Mouse (Mus musculus): Measurements from ENCODE around the gene Rhox13. TPM values are rescaled to one million over a fixed set of nuclear protein-coding genes. Genes with fewer than 3 reads are reported as not detected.

Gene Rhox13
- not detected for polyA plus RNA-seq (2012; fragmentation: generic; extraction: Trizol)

GRCm38 (mm10) chrX:38120982-38121381, at the start of gene Rhox13:
Rhox13 (plus strand) TSS chrX:38121219.
- H3K79me2 ChIP-seq (ENCODE audit: control insufficient read depth, insufficient read depth) = no peaks in the 10 kb centered on the region
- H3K4me3 ChIP-seq = no peak within 1 kb of the TSS
- TF ChIP-seq REST (IDR thresholded peaks at IDR 0.05; ENCODE audit: insufficient read depth, insufficient read length) (no peak), MYOD1 (IDR thresholded peaks at IDR 0.05; ENCODE audit: control insufficient read depth in 1 of 3, insufficient read length in 2 of 3, low read depth in 2 of 3) (no peak), TCF3 (IDR thresholded peaks at IDR 0.05; ENCODE audit: insufficient read length, low read depth) (no peak), USF1 (IDR thresholded peaks at IDR 0.05; ENCODE audit: low read depth) (no peak), TCF12 (IDR thresholded peaks at IDR 0.05; ENCODE audit: insufficient read depth, poor library complexity, severe bottlenecking) (no peak), SRF (IDR thresholded peaks at IDR 0.05; ENCODE audit: control insufficient read depth, insufficient read length, low read depth) (no peak), MAX (IDR thresholded peaks at IDR 0.05; ENCODE audit: low read depth) (no peak), POLR2AphosphoS2 (IDR thresholded peaks at IDR 0.05; ENCODE audit: insufficient read length, low read depth) (no peak), POLR2A (IDR thresholded peaks at IDR 0.05; ENCODE audit: insufficient read length, low read depth) (no peak), MYOG (IDR thresholded peaks at IDR 0.05; ENCODE audit: control insufficient read depth in 1 of 3, insufficient read depth in 1 of 3, insufficient read length in 2 of 3, low read depth in 2 of 3) (no peak), E2F4 (IDR thresholded peaks at IDR 0.05; ENCODE audit: insufficient read depth) (no peak), CEBPB (IDR thresholded peaks at IDR 0.05; ENCODE audit: insufficient read depth, poor library complexity, severe bottlenecking) (no peak)
- no peak within 1 kb of the TSS for H3ac ChIP-seq (ENCODE audit: control insufficient read depth, insufficient read length)
- H3K27me3 ChIP-seq (ENCODE audit: control insufficient read depth, insufficient read depth, insufficient read length) = no peaks in the 10 kb centered on the region
- H3K36me3 ChIP-seq (ENCODE audit: control insufficient read depth, insufficient read depth) = no peaks in the 10 kb centered on the region
- no peak within 1 kb of the TSS for H3K4me2 ChIP-seq (ENCODE audit: low read depth)

- Histone ChIP-seq H3K79me2 (ENCODE audit: control insufficient read depth, insufficient read depth) (no peaks in the 10 kb centered on the region), H3K4me2 (ENCODE audit: low read depth) (no peak overlapping the region), H3K27me3 (ENCODE audit: control insufficient read depth, insufficient read depth, insufficient read length) (no peaks in the 10 kb centered on the region), H3K4me3 (no peak overlapping the region), H3K36me3 (ENCODE audit: control insufficient read depth, insufficient read depth) (no peaks in the 10 kb centered on the region), H3ac (ENCODE audit: control insufficient read depth, insufficient read length) (no peak overlapping the region)
- TF ChIP-seq MAX (IDR thresholded peaks at IDR 0.05; ENCODE audit: low read depth) (no peak), E2F4 (IDR thresholded peaks at IDR 0.05; ENCODE audit: insufficient read depth) (no peak), POLR2AphosphoS2 (IDR thresholded peaks at IDR 0.05; ENCODE audit: insufficient read length, low read depth) (no peak), MYOG (IDR thresholded peaks at IDR 0.05; ENCODE audit: control insufficient read depth in 1 of 3, insufficient read depth in 1 of 3, insufficient read length in 2 of 3, low read depth in 2 of 3) (no peak)
Measured at GRCm38 (mm10) chrX:38084226-38084625, 36.8 kb upstream of the Rhox13 start.

- Histone ChIP-seq H3K4me2 (ENCODE audit: low read depth) (no peak within 1 kb of the TSS), H3K36me3 (ENCODE audit: control insufficient read depth, insufficient read depth) (no peaks in the 10 kb centered on the region)
Measured at GRCm38 (mm10) chrX:38085041-38085440, 36.0 kb upstream of the Rhox13 start, which contains the start of gene Rhox11. Rhox11 (minus strand) TSS chrX:38085141.

GRCm38 (mm10) chrX:38110807-38111206, 10.2 kb upstream of the Rhox13 start, which contains the start of gene Rhox12:
Rhox12 (minus strand) TSS chrX:38110907.
- no peak within 1 kb of the TSS for H3K4me3 ChIP-seq
- no peaks in the 10 kb centered on the region for H3K36me3 ChIP-seq (ENCODE audit: control insufficient read depth, insufficient read depth)
- no peaks in the 10 kb centered on the region for H3K27me3 ChIP-seq (ENCODE audit: control insufficient read depth, insufficient read depth, insufficient read length)
- H3K79me2 ChIP-seq (ENCODE audit: control insufficient read depth, insufficient read depth) = no peaks in the 10 kb centered on the region
- H3K4me2 ChIP-seq (ENCODE audit: low read depth) = no peak within 1 kb of the TSS
- TF ChIP-seq SRF (IDR thresholded peaks at IDR 0.05; ENCODE audit: control insufficient read depth, insufficient read length, low read depth) (no peak), TCF12 (IDR thresholded peaks at IDR 0.05; ENCODE audit: insufficient read depth, poor library complexity, severe bottlenecking) (no peak), MYOG (IDR thresholded peaks at IDR 0.05; ENCODE audit: control insufficient read depth in 1 of 3, insufficient read depth in 1 of 3, insufficient read length in 2 of 3, low read depth in 2 of 3) (no peak), E2F4 (IDR thresholded peaks at IDR 0.05; ENCODE audit: insufficient read depth) (no peak), MAX (IDR thresholded peaks at IDR 0.05; ENCODE audit: low read depth) (no peak), POLR2A (IDR thresholded peaks at IDR 0.05; ENCODE audit: insufficient read length, low read depth) (no peak), TCF3 (IDR thresholded peaks at IDR 0.05; ENCODE audit: insufficient read length, low read depth) (no peak), MYOD1 (IDR thresholded peaks at IDR 0.05; ENCODE audit: control insufficient read depth in 1 of 3, insufficient read length in 2 of 3, low read depth in 2 of 3) (no peak), POLR2AphosphoS2 (IDR thresholded peaks at IDR 0.05; ENCODE audit: insufficient read length, low read depth) (no peak), USF1 (IDR thresholded peaks at IDR 0.05; ENCODE audit: low read depth) (no peak), CEBPB (IDR thresholded peaks at IDR 0.05; ENCODE audit: insufficient read depth, poor library complexity, severe bottlenecking) (no peak), REST (IDR thresholded peaks at IDR 0.05; ENCODE audit: insufficient read depth, insufficient read length) (no peak)
- H3ac ChIP-seq (ENCODE audit: control insufficient read depth, insufficient read length) = no peak within 1 kb of the TSS

More at GRCm38 (mm10) chrX:38085041-38085440, 36.0 kb upstream of the Rhox13 start, which contains the start of gene Rhox11:
- TF ChIP-seq USF1 (IDR thresholded peaks at IDR 0.05; ENCODE audit: low read depth) (no peak), TCF12 (IDR thresholded peaks at IDR 0.05; ENCODE audit: insufficient read depth, poor library complexity, severe bottlenecking) (no peak), POLR2AphosphoS2 (IDR thresholded peaks at IDR 0.05; ENCODE audit: insufficient read length, low read depth) (no peak), CEBPB (IDR thresholded peaks at IDR 0.05; ENCODE audit: insufficient read depth, poor library complexity, severe bottlenecking) (no peak), MYOD1 (IDR thresholded peaks at IDR 0.05; ENCODE audit: control insufficient read depth in 1 of 3, insufficient read length in 2 of 3, low read depth in 2 of 3) (no peak), MYOG (IDR thresholded peaks at IDR 0.05; ENCODE audit: control insufficient read depth in 1 of 3, insufficient read depth in 1 of 3, insufficient read length in 2 of 3, low read depth in 2 of 3) (no peak), REST (IDR thresholded peaks at IDR 0.05; ENCODE audit: insufficient read depth, insufficient read length) (no peak), POLR2A (IDR thresholded peaks at IDR 0.05; ENCODE audit: insufficient read length, low read depth) (no peak)
- Histone ChIP-seq H3K4me3 (no peak within 1 kb of the TSS), H3K27me3 (ENCODE audit: control insufficient read depth, insufficient read depth, insufficient read length) (no peaks in the 10 kb centered on the region), H3K79me2 (ENCODE audit: control insufficient read depth, insufficient read depth) (no peaks in the 10 kb centered on the region), H3ac (ENCODE audit: control insufficient read depth, insufficient read length) (no peak within 1 kb of the TSS)

DNA sequence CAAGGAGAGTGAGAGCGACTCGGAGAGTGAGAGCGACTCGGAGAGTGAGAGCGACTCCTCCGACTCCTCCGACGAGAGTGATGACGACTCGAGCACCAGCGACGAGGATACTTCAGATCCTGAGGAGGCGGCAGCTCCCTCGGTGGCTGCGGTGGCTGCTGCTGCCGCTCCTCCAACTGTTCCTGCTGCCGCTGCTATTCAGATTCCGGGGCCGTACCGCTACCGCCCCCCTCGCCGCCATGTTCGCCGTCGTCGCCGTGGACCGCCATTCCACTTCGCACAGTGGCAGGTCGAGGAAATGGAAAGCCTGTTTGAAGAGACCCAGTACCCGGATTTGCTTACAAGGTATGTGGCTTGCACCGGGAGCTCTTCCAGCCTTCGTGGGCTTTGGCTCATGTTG, 459 bp downstream of the Rhox13 start:
- TF ChIP-seq TCF12 (IDR thresholded peaks at IDR 0.05; ENCODE audit: insufficient read depth, poor library complexity, severe bottlenecking) = no peak
- TF ChIP-seq CEBPB (IDR thresholded peaks at IDR 0.05; ENCODE audit: insufficient read depth, poor library complexity, severe bottlenecking) = no peak
- Histone ChIP-seq H3K4me3 (no peak overlapping the region), H3K79me2 (ENCODE audit: control insufficient read depth, insufficient read depth) (no peaks in the 10 kb centered on the region), H3K36me3 (ENCODE audit: control insufficient read depth, insufficient read depth) (no peaks in the 10 kb centered on the region), H3K4me2 (ENCODE audit: low read depth) (no peak overlapping the region), H3K27me3 (ENCODE audit: control insufficient read depth, insufficient read depth, insufficient read length) (no peaks in the 10 kb centered on the region), H3ac (ENCODE audit: control insufficient read depth, insufficient read length) (no peak overlapping the region)
